Mouse (Mus musculus) thymus, adult 18-20 months (tissue): ENCODE measurements around the gene Rbbp9.
"Not testable (repeated sequence)": the region's sequence is repeated elsewhere in the genome, so short reads cannot be mapped to it uniquely, and the experiment has no call there.

ENCODE experiments used
- DNase-seq, 2 experiments: peaks; one replicate each; pipeline ENCODE4 v3.0.0; 2022; ENCODE audit warnings: mixed read lengths in 2 of 2

Rbbp9 gene

DNA sequence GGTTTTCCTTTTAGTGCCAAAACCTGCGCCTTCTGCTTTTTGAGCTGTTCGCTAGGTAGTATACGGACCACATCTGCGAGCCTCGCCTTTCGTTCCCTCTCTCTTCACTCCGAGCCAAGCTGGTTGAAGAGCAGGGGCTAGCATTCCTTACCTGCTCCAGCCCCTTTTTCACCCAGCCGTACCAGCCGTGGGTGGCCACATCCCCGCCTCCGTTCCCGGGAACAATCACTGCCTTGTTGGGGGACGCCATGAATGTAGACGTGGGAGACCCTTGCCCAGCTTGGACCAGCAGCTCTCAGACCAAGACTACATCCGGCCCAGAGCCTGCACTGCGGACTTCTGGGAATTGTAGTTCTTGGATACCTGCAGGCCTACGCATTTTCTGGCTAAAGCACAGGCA, at the start of gene Rbbp9:
Rbbp9 (minus strand) TSS at position 341 of the 400 bp plus-strand sequence.
- DNase-seq = peak; percentile 40 to 42

DNA sequence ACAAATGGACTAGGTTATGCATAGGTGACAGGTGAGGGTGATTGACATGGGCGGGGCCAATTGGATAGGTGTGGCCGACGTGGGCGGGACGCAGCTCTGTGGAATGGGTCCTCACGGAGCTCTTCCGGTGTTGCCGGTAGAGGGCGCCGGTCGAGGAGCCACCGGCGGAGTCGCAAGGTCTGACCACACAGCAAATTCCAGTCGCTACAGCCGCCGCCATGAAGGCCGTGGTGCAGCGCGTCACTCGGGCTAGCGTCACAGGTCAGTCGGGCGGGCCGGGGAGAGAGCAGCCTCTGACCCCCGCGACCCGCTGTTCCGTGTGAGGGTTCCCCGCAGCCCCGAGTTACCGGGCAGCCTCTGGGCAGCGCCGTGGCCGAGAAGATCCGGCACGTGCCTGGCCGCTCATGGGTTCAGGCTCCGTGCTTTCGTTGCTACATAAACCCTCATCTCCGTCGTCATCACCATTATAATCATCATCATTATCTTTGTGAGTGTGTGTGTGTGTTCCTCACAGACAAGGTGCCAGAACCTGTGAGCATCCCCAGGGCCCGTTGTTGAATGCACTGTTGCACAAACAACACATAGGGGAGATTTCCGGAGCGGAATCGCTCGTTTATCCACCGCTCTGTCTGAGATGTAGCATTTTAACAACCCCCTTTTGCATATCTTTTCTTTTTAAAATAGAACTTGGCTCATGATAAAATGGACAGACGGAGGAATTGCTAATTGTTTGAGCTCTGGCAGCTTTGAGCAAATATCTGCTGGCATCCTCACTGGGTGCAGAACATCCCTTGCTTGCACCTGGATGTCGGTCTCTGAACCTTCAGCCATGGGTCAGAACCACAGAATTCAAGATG, 49.4 kb upstream of the Rbbp9 start, which contains the start of gene Dtd1:
Dtd1 (plus strand) TSS at position 67 of the 857 bp plus-strand sequence.
- peak; percentile 73 to 75 for DNase-seq

DNA sequence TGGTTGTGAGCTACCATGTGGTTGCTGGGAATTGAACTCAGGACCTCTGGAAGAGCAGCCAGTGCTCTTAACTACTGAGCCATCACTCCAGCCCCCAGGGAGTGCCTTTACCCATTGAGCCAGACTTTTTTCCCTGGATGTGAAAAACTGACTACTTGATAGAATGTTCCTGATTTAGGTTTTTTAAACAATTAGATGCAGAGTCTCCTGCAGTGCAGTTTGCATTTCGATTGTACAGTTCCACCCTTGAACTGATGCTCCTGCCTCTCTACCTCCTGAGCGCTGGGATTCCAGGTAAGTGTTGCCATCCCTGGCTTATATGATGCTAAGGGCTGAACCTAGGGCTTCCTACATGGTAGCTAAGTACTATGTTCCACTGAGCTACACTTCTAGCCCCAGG, 47.3 kb upstream of the Rbbp9 start:
- no peak for DNase-seq

DNA sequence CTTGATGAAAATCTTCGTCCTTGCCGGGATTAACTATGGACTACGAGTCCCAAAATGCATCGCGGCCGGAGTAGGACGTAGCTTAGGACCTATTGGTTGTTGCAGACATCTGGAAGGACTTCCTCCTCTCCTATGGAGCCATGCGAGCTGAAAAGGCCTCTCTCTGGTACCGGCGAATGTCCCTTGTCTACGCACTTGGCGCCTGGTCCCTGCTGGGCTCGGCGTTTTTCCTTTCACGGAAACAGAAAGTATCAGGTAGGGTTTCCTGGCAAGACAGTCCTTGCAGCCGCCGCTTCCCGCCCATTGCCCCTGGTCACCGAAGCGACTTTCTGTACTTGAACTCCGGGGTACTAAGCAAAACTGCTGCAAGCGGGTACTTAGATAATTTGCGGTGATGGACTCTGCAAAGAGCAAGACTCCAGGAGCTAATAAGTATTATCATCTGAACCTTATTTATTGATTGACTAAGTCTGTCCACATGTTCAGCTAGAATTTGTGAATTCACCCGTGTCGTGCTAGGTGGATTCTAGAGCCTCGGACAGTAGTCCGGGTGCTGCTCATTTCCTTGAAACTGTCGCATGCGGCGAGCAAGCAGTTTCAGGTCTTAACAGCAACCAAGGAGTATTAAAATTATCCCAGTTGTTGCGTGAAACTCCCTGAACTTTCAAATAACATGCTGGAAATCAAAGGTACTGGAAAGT, 43.4 kb upstream of the Rbbp9 start, which contains the start of gene Smim26:
Smim26 (plus strand) TSS at position 104 of the 701 bp plus-strand sequence.
- DNase-seq = peak; percentile 63

DNA sequence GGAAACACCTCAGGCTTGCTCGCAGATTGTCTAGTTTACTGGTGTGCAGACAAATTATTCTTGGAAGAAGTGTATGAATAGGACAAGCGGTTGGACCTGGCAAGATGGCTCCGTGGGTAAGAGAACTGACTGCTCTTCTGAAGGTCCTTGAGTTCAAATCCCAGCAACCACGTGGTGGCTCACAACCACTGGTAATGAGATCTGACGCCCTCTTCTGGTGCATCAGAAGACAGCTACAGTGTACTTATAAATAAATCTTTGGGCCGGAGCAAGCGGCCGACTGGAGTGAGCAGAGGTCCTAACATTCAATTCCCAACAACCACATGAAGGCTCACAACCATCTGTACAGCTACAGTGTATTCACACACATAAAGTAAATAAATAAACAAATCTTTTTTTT, 42.4 kb upstream of the Rbbp9 start:
- DNase-seq = not testable (repeated sequence)

DNA sequence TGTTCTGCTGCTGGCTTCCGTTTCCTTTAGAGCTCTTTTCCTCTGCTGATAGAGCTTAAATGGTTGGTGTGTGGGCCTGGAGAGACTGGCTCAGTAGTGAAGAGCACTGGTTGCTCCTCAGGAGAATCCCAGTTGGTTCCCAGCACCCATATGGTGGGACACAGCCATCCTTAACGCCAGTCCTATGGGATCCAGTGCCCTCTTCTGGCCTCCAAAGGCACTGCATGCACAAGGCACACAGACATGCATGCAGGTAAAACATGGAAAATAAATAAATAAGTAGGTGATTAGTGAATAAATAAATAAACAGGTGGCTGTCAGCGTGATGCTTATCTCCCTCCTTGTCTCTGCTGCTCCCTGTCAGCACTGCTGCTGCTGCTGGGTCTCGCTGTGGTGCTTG, 38.1 kb upstream of the Rbbp9 start:
- DNase-seq = no peak

DNA sequence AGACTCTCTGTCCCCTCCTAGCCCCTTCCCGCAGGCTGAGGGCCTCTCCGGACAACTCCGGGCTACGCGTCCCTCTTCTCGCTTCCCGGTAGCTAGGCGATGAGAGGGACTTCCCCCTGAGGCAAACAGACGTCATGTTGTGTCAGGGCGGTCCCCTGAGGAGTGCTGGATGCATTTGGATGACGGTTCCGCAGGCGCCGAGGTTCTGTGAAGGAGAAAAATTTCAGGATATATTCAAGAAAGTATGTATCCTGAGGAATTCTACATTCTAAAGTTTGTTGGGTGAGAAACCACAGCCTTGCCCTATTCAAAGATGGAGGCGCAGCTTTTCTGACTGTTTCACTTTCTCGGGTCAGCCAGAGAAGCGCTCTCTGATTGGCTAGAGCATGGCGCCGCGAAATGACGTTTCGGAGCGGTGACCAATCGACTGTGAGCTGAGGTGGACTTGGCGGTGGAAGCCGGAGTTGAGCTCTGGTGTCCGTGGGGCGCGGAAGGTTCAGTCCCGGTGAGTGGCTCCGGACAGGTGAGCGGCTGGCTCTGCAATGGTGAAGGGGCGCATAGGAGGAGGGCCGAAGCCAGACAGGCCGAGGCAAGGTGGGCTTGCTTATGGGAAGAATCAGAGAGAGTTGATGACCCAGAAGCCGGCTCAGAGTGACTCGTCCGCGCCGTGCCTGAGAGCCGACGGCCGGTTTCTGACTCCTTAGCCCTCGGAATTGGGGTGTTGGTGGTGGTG, 5.3 kb upstream of the Rbbp9 start, which contains the start of gene Sec23b:
Sec23b (plus strand) TSS at position 410 of the 733 bp plus-strand sequence.
- peak; percentile 92 to 95 for DNase-seq

DNA sequence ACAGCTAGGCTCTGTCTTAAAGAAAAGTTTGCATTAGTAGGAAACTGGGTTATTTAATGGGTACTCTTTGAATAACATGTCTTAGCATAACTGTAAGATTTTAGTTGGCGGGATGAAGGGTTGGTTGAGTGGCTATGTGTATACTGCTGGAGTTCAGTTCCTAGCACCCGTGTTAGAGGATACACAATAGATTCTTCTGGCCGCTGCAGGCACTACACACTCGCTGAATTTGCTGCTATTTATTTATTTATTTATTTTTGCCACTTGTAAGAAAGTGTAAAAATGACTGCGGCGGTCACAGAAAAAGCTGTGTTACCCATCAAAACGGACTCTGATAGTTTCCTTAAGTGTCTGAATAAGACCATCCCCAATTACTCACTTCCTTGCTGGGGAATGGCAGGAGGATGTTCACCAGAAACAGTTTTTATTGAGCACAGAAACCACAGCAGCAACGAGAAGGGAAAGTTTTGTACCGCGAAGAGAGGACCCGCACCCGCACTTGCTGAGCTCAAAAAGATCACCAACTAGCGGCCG, 4.7 kb upstream of the Rbbp9 start:
- no peak for DNase-seq

DNA sequence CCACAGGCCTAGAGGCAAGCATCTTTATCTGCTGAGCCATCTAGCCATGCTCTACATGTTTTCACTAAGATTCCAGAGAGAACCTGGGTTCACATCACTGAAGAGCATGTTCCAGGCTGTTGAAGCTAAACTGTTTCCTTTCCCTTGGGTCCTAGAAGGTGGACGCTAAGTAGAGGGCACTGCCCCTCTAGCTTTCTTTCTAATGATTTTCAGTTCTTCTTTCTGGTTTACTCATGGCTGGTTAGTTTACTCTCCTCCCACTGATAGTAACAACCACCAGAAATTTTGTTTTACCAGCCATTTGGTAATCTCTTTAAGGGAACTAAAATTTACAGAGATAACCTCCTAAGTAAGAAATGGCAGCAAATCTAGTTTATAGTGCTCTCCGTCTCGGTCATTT, 3.2 kb upstream of the Rbbp9 start:
- no peak for DNase-seq

DNA sequence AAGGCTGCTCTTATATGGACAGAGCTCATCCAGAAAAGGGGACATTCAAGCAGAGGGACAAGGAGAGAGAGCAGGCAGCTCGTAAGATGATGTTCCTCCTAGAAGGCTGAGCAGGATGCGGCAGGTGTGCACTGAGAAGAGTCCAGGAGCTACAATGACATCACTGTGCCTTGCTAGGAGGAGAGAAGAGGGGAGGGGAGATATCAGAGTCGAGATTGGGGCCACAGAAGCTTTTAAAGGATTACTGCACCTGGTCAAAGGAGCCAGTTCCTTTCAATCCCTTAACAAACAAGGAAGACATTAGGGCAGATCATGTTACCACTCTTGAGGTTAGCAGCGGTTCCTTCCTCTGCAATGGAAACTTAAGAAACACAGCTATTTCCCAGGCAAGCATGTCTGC, 3.1 kb downstream of the Rbbp9 start:
- DNase-seq = no peak

DNA sequence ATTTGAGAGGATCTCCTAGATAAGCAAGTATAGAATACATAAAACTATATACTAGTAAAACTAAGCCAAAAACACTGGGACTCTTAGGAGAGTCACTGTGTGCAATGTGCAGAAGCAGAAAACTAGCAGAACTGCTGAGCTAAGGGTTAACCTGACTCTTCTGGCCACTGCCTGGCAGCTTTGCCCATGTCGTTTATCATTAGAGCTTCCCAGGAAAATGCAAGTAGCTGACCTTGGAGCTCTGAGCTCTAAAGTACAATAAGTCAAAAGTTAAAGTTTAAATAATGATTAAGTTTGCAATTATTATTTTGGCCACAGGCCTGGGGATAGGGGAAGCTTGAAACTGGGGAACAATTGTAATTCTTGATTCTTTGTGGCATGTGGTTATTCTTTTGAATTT, 5.2 kb downstream of the Rbbp9 start:
- no peak for DNase-seq

DNA sequence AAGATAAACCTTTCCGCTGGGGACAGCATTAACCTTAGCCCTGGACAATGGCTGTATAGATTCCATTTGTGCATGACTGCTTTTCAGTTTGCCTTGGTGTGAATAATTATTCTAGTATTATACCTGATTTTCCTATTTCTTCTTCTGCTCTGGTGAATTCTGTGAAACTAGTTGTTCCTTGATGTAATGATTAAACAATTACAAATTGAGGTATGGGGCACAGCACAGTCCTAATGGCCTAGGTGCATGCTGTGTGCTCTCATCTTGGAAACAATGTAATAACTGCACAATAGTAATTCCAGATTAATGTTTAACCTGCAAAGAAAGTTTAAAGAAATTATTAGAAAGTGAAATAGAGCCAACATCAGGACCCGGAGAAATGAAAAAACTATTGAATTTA, 5.6 kb downstream of the Rbbp9 start:
- DNase-seq = no peak

DNA sequence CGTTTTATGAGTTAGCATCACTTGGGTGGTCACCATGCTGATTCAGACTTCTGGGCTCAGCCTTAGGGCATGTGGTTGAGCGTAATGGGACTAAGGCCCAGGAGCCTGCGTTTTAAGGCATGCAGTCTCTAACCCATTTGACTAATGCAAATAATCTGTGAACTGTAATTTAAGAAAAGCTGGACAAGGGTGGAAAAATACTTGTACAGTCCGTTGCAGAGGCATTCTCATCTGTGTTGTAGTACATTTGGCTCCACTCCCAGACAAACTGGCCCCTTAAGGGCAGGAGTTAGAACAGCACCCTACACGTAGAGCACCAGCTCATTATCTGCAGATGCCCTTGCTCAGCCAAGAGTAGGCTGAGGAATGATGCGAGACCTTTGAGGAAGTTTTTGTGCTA, 6.0 kb downstream of the Rbbp9 start:
- DNase-seq = no peak

DNA sequence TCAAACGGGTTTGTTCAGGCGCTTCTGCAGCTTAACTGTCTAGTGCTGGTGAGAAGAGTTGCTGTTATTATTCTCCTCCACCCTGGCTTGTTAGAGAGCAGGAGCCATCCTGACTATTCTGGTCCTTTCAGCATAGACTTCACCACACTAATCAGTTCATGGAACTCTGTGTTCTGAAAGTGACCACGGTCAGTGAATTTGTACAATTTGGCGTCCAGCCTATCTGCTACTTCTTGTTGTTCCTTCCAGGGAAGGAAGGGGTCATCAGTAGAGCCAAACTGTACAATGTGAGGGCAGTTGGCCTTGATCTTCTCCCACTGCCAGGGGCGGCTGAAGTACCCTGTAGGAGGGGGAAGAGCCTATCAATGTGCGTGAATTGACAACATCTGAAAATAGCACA, 7.0 kb downstream of the Rbbp9 start:
- DNase-seq = no peak

DNA sequence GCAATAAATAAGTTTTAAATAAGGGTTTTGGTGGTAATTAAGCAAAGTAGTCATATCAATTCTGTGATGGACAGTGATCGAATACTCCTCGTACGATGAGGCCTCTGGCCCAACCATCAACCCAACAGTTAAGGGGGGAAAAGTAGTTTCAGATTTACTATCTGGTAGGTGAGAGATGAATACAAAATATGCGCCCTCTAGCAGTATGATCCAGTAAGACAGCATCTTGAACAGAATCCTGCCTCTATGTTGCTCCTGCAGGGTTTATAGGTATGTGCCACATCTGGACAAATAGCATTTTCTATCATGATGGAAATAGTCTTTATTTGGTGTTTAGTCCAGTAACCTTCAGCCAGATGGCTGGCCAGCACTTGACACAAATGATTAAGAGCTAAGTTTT, 9.4 kb downstream of the Rbbp9 start:
- no peak for DNase-seq

DNA sequence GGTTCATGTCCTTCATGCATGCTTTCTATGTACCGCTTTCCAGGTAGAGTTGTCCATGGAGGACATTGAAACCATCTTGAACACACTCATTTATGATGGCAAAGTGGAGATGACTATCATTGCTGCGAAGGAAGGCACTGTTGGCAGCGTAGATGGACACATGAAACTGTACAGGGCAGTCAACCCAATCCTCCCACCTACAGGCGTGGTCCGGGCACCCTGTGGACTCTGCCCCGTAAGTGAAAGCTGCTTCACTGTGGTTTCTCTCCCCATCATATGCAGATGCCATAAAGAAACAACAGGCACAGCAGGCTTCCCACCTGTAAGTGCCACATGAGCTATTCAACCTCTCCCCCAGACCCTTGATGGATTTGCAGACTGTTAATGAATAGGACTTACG, 13.5 kb downstream of the Rbbp9 start:
- DNase-seq = no peak

DNA sequence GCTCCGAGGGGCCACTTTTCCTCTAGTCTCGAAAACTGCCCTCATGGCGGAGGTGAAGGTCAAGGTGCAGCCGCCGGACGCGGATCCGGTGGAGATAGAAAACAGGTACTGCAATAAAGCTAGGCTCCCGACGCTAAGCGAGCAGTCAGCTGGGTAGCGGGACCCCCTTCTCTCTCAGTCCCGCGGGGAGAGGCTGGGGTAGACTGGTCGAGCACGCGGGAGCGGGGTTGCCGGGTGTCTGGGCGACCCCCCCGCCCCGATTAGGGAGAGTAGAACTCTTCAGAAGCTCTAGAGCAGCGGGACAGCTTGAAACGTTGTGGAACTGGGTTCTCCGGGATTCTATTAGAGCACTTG, 22.9 kb downstream of the Rbbp9 start:
- no peak for DNase-seq

DNA sequence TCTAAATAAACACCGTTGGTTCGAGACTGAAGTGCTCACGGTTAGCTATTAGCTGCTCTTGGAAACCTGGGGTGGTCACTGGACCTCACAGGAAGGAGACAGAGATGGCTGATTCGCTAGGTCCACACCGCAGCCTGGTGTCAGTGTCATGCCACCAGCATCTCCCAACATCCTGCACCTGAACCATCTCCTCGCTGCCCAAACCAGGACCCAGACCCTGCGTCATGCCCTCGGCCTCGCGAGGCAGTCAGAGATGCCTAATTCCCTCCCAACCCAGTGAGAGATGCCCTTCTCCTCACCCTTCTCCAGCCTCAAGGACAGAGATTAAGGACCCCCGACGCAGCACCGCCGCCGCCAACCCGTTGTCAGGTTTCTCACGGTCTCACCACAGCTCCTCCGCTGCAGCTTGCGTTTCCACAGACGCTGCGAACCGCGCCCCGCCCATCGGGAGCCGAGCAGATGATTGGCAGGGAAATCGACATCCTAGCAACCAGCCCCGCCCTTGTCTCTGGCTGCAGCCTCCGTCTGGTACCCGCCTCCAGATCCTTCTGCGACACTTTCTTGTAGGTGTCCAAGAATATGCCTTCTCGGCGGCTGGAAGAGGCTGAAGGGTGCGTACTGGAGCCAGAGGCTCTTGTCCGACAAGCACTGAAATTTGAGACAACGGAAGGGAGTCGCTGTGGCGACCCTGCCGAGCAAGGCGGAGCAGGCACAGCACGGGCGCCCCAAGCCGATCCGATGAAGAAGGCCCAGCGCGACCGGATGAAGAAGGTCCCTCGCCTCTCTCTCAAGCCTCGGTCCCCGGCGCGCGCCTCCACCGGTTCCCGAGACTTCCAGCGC, 23.5 kb downstream of the Rbbp9 start, which contains the start of the genes Dzank1 and Polr3f:
Dzank1 (minus strand) TSS at position 434 of the 840 bp plus-strand sequence.
Polr3f (plus strand) TSS at position 738 of the 840 bp plus-strand sequence.
- DNase-seq = peak; percentile 94 to 95

DNA sequence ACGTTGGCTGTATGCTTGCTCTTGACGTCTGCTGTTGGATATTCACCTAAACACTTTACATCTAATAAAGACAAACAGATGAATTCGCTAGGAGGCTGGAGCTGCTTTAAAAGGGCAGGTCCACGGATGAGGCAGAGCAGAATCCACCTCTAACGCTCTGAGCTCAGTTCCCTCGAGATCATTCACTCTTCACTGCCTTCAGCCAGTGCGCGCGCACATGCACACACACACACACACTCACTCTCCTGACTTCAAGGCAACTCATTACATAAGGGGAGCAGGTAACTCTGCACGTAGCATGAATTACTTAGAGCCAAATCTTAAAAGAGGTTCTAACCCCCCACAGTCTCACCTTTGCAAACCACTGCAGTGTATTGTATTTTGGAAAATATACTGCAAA, 24.8 kb downstream of the Rbbp9 start:
- no peak for DNase-seq

DNA sequence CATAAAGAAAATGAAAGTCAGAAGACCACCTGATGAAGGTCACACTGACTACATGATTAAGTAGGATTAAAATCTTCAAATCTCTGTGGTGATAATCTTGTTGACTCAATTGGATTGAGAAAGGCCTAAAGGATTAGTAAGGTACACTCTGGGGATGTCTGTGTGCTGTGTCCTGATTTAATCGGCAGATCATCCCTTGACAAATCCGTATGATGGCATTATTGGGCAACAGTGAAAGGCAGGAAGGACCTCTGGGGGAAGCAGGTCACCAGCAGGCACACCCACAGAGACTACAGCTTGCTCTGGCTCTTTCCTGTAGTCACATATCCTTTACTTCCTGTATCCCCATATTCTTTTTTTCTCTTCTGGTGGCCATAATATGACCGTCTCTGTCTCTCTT, 30.9 kb downstream of the Rbbp9 start:
- DNase-seq = no peak

DNA sequence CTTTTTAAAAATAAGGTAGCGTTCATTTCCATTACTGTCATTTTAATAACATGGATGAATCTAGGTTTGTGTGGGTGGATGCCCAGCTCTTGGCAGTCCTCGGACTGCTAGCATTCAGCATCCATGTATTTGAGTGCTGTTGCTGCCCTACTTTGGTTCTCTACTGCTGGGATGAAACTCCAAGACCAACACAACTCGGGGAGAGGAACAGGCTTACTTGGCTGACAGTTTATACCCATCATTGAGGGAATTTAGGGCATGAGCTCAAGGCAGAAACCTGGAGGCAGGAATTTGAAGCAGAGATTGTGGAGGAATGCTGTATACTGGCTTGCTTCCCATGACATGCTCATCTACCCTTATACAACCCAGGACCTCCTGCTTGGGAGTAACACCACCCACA, 36.0 kb downstream of the Rbbp9 start:
- DNase-seq = no peak

DNA sequence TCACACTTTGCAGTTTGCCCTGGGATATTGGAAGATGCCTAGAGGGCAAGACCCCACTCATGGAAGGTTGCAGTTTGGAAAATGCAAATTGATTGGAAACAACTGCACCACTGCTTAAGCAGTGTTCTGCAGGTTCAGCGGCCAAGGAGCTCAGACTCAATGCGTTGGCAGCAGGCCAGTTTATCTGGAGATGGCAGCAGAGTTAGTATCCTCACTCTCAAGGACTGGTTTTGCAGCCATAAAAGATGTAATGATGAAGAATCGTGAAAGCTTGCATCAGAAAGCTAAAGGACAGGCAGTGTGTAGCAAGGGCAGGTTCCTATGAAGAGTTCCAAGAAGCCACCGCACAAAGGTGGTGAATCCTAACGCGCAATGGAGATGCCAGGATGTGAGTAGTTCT, 48.5 kb downstream of the Rbbp9 start:
- no peak for DNase-seq
